Mouse (Mus musculus) heart, postnatal 0 days (tissue): ENCODE measurements at regions not wholly inside any gene's neighbourhood (a gene's known extent, or its start where the extent isn't known, plus 50 kb on each side); places are given as distances from the start of the nearest gene placed in this dataset.

Source experiments
- CTCF ChIP-seq: IDR thresholded peaks from 2 replicates; pipeline ENCODE4 v1.5.1; 2016; ENCODE audit warnings: antibody characterized with exemption, control low read depth, low read depth
- EP300 ChIP-seq: IDR thresholded peaks from 2 replicates; pipeline ENCODE4 v1.6.1; 2016; ENCODE audit warnings: antibody characterized with exemption, low read depth

- TF ChIP-seq CTCF = no peak
- no peak for TF ChIP-seq EP300
Measured at GRCm38 (mm10) chr15:11532536-11532935, 133.1 kb upstream of the Tars start.
